Mouse (Mus musculus): ENCODE measurements around the gene Usp38.

- TF ChIP-seq CTCF (IDR thresholded peaks at IDR 0.05; ENCODE audit: low read depth, low read length) = no peak
- no peak for TF ChIP-seq GATA1 (IDR thresholded peaks at IDR 0.05; ENCODE audit: borderline replicate concordance, low read length)
- TF ChIP-seq TAL1 (conservative IDR thresholded peaks at IDR 0.05; ENCODE audit: low read depth, low read length) = no peak
These were observed 2.6 kb downstream of the Usp38 start for GRCm38 (mm10) chr8:81012031-81012560.
